Mouse (Mus musculus): Measurements from ENCODE around the gene H2al1g.

DNA sequence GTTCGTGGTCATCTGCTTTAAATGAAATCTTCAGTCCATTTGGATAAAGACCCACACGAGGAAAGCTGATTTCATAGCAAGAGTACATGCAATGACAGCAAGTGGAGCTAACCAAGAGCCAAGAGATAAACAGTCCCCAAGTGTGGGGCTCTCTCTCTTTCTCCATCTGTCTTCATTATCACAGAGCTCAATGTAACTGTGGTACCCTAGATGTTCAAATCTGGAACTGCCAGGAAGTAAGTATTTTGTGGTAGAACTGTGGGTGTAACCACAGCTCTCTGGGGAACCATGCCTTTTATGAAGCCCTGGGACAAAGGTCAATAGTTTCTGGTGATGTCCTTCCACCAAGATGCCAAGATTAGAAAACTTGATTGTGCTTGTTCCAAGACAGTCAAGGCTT is 37.3 kb upstream of the H2al1g start:
- no peak for TF ChIP-seq POLR2A (IDR thresholded peaks at IDR 0.05; ENCODE audit: low read depth, low read length)
- no peak for TF ChIP-seq CTCF (IDR thresholded peaks at IDR 0.05; ENCODE audit: borderline replicate concordance, insufficient read depth, low read length)

Measured in embryonic fibroblast, embryonic 13.5 days (primary cell).